Mouse (Mus musculus): Measurements from ENCODE around the gene Grifin.

The Grifin gene

GRCm38 (mm10) chr5:140564896-140565295, at the start of gene Grifin:
Gene Grifin, minus strand, starts transcription at chr5:140565071.
- no peak for DNase-seq

GRCm38 (mm10) chr5:140614141-140614540, 49.3 kb upstream of the Grifin start:
- no peak for DNase-seq

DNA sequence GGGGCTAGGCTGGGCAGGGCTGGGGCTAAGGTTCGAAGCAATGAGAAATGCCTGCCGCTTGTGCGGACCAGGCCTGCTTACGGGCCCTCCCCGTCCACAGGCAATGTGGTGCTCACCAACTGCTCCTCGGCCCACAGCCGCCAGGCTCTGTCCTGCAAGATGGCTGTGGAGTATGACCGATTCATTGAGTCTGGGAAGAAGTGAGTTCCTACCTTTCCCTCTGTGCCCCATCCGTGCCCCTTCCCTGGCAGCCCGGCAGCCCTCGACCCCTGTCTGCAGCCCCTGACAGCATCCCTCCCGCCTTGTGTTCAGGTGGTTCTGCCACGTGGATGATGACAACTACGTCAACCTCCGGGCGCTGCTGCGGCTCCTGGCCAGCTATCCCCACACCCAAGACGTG, 47.3 kb upstream of the Grifin start:
- no peak for DNase-seq

GRCm38 (mm10) chr5:140611611-140612185, 46.8 kb upstream of the Grifin start:
- DNase-seq = no peak

DNA sequence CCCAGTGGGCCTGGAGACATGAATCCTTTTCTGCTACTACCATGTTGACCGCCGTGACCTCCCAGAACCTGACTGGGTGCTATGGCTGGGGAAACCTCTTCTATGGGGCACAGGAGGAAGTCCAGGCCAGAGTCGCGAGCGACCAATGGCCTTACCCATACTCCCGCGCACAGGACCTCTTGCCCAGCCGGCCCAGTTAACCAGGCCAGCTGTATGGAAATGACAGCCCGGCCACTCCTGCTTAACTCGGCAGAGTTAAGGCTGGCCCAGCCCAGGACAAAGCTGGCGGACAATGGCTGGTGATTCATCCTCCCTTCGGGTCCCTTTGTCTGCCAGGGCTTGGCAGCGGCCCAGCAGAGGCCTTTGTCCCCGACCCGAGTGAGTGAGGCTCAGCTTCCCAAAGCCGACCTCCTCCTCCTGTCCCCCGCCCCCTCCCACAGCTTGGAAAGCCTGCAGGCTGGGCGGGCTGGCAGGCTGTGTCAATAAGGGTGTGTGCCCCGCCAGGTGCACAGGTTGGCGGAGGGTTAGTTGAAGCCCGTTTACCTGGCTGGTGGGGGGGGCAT, 46.2 kb upstream of the Grifin start:
- peak; percentile 61 for DNase-seq

- DNase-seq = no peak
Measured at GRCm38 (mm10) chr5:140610273-140611011, 45.6 kb upstream of the Grifin start.

DNA sequence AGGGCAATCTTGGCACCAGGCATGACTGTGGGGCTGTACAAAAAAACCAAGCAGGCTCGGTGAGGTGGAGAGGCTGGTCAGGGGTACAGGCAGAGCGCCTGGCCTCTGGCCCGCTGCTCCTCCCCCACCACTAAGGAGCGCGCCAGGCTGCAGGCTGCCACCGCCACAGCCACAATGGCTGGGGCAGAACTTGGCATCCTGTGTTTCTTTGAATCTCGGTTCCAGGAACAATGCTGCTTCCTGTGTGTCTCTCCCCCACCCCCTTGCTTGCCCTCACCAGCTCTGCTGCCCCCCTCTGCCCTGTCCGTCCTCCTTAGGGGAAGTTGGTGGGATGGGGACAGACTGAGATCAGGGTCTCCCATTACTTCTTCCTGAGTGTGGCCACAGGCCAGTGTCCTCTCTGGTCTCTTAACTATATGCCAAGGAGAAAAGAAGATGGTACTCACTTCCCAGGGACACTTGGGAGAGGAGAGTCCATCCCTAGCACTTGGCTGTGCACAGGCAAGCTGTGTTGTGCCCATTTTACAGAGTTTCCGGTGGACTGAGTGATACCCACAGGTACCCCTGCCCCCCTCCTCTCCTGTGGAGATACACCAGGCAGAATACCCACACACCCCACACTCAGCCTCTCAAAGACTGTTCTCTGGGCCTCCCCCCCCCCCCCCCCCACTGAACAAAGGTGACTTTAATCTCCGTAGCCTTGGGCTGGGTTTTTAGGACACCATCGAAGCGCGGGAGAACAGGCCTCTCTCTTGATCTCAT, 44.8 kb upstream of the Grifin start:
- DNase-seq = no peak

DNA sequence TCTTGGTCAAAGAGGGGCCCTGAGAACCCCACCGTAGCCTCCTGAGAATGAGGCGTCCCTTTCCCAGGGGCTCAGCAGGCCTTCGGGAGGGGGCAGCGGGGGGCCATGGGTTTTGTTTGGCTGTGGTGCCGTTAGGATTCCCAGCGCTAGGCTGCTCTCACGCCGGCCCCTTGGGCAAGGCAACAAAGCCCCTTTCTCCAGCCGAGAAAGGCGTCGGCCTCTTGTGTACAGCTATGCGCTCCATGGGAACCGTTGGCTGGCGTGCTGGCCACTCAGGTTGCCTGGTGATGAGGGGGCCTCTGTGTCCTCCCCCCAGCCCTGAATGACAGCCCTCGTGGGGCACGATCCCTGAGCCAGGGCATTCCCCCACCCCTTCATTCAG, 43.8 kb upstream of the Grifin start:
- no peak for DNase-seq

DNA sequence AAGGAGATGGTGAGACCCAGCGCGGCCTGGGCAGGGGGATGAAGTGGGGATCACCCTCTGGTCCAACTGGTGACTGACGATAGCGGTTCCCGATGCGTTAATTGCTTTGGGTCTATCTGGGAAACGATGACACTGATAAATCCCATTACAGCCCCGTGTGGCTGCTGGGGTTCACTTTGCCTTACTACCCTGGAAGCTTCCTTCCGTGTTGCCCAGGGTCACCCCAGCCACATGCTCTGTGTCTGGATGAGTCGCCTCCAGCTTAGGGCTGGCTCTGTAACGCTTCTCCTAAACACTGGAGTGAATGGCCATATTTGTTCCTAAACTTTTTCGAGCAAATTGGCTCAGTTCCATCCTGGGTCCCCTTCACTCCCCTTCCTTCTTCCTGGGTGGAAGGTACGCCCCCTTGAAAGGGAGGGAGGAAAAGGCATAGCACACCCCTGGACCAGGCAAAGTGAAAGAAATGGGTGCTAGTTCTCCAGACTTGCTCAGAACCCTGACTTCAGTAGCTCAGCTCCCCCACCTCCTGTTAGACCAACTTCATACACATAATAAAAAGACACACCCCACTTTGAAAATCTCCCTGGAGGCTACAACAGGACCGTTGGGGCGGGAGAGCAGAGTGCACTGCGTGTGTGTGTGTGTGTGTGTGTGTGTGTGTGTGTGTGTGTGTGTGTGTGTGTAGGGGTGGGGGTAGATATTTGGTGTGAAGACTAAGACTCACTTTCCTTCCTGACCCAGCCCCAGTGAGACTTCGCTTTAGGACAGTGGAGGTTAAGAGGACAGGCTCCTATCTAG, 43.2 kb upstream of the Grifin start:
- DNase-seq = no peak

DNA sequence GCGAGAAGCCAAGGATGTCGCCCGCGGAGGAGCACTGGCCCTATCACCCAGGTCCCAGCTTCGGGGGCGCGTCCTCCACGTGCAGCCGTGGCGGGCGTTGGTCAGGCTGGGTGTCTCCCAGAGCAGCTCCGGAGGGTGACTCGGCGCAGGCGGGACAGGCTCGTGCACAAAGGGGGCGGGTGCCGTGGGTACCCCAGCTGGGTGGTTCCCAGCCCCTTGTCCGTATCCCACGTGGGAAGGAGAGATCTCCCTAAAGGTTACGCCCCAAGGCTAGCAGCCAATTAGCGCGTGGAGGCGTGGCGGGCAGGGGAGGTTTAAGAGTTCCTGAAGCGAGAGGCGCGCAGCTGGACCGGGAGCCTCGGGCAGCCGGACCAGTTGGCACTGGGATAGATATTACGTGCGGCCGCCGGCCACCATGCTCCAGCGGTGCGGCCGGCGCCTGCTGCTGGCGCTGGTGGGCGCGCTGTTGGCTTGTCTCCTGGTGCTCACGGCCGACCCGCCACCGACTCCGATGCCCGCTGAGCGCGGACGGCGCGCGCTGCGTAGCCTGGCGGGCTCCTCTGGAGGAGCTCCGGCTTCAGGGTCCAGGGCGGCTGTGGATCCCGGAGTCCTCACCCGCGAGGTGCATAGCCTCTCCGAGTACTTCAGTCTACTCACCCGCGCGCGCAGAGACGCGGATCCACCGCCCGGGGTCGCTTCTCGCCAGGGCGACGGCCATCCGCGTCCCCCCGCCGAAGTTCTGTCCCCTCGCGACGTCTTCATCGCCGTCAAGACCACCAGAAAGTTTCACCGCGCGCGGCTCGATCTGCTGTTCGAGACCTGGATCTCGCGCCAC, 42.3 kb upstream of the Grifin start, which contains the start of gene Lfng:
TSS of gene Lfng (plus strand) at position 320 of the 835 bp plus-strand sequence.
- DNase-seq = peak; percentile 93

GRCm38 (mm10) chr5:140606386-140606785, 41.5 kb upstream of the Grifin start:
- DNase-seq = no peak

- no peak for DNase-seq
Measured at GRCm38 (mm10) chr5:140605228-140605627, 40.4 kb upstream of the Grifin start.

- no peak for DNase-seq
Measured at GRCm38 (mm10) chr5:140604386-140604785, 39.5 kb upstream of the Grifin start.

GRCm38 (mm10) chr5:140602540-140602939, 37.7 kb upstream of the Grifin start:
- no peak for DNase-seq

- DNase-seq = no peak
Measured at GRCm38 (mm10) chr5:140601712-140602111, 36.8 kb upstream of the Grifin start.

DNA sequence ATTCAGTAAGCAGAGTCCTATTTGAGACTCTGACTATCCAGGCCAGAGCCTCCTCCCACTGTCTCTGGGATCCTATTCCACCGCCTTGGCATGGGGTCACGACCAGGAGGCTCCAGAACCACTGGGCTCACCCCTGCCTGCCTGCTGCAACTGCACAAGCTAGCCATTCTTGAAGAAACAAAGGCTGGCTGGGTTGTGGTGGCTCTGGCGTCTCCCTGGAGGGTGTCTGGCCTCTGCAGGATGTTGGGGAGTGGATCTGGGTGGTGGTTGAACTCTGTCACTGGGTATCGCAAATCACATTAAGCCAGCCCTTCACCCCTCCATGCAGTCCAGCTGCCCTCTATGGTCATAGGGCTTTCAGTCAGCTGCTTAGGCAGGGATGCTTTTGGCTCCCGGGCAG, 35.1 kb upstream of the Grifin start:
- DNase-seq = no peak

GRCm38 (mm10) chr5:140597787-140598186, 32.9 kb upstream of the Grifin start:
- DNase-seq = no peak

DNA sequence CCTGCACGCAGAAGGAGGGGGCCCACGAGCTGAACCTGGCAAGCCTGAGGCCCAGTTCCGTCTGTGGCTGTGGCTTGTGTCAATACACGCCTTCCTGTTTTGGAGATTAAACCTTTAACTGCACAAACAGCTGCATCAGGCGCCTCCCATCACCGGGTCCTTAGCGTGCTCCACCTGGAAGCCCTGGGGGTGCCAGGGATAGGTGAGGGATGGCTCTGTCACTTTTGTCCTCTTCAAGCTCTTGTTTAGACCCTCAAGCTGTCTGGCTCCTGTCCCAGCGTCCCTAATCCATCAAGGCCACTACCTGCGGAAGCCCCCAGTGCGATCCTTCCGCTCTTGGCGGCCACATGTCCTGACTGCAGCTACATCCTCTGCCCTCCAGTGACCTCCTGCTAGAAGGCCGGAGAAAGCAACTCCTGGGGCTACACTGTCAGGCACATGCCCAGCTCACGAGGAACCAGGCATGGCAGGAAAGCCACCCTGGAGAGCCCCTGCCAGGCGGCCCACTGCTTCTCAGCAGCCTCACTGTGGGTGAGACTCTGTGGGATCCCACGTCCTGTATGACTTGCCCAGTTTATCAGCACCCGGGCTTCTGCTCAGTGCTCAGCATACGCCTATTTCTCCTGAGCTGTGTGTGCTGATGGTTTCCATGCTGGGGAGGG, 32.2 kb upstream of the Grifin start:
- DNase-seq = peak; percentile 73

DNA sequence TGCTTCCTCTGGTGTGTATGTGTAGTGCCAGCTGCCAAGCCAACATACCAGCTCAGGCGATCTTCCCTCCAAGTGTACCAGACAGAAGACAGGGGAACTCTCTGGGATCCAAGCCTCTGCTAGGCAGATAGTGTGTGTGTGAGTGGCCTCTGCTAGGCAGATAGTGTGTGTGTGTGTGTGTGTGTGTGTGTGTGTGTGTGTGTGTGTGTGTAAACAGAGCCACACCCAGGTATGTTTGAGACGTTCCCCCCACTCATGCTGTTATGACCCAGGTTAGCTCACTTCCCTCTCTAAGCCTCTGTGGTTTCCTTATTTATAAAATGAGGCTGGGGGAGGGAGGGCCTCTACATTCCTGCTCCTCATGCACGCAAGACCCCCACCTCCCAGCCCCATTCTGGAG, 31.6 kb upstream of the Grifin start:
- no peak for DNase-seq

GRCm38 (mm10) chr5:140594846-140595245, 30.0 kb upstream of the Grifin start:
- DNase-seq = no peak

- no peak for DNase-seq
Measured at GRCm38 (mm10) chr5:140589082-140589774, 24.4 kb upstream of the Grifin start.

Measured in kidney, adult 9 months (tissue).